Mouse (Mus musculus) kidney, embryonic 16.5 days (tissue): Measurements from ENCODE around the gene Atg4d. TPM values are rescaled to one million over a fixed set of nuclear protein-coding genes. Genes with fewer than 3 reads are reported as not detected.
"Not testable (repeated sequence)": the region's sequence is repeated elsewhere in the genome, so short reads cannot be mapped to it uniquely, and the experiment has no call there.

Experiments
- ATAC-seq: fragments of 200-750 bp; cut with Nextera tagmentation; 2 replicates; pipeline ENCODE4 v1.8.0; 2017; ENCODE audit warnings: moderate TSS enrichment; ENCODE audit not compliant: low FRiP score, low TSS enrichment
- H3K27ac ChIP-seq: fragments of 300-500 bp; sonication (generic); 2 replicates; pipeline ENCODE4 v1.5.1; 2014; ENCODE audit warnings: low read length
- H3K27me3 ChIP-seq: fragments of 300-500 bp; sonication (generic); 2 replicates; pipeline ENCODE4 v1.6.1; 2014; ENCODE audit warnings: low read length, control low read depth, mixed read lengths; ENCODE audit not compliant: insufficient read depth
- H3K36me3 ChIP-seq: fragments of 300-500 bp; sonication (generic); 2 replicates; pipeline ENCODE4 v1.6.1; 2014; ENCODE audit warnings: low read length, control low read depth, mixed read lengths; ENCODE audit not compliant: insufficient read depth
- H3K4me1 ChIP-seq: fragments of 300-500 bp; sonication (generic); 2 replicates; pipeline ENCODE4 v1.6.1; 2014; ENCODE audit warnings: low read length, control low read depth, mixed read lengths; ENCODE audit not compliant: insufficient read depth
- H3K4me2 ChIP-seq: fragments of 300-500 bp; sonication (generic); replicated peaks from 2 replicates; pipeline ENCODE4 v1.6.1; 2014; ENCODE audit warnings: low read depth, low read length
- H3K4me3 ChIP-seq: fragments of 300-500 bp; sonication (generic); 2 replicates; pipeline ENCODE4 v1.5.1; 2014; ENCODE audit warnings: mild to moderate bottlenecking, low read length
- H3K9ac ChIP-seq: fragments of 300-500 bp; sonication (generic); replicated peaks from 2 replicates; pipeline ENCODE4 v1.6.1; 2014; ENCODE audit warnings: low read length
- H3K9me3 ChIP-seq: fragments of 300-500 bp; sonication (generic); 2 replicates; pipeline ENCODE4 v1.6.1; 2016; ENCODE audit warnings: low read length, control low read depth
- WGBS: fragments of 180-500 bp; shearing (Covaris S2); extraction: QIAGEN DNeasy Blood & Tissue Kit; methylation state at CpG from one replicate; pipeline ENCODE4 v1.1.7; 2014; 5-methylcytosine and 5-hydroxymethylcytosine counted together
- polyA plus RNA-seq: library from polyadenylated mRNA; unstranded; fragments of >200 nt; fragmentation: Nextera tagmentation; extraction: Ambion mirVana; gene quantifications from 2 replicates; pipeline ENCODE4 v1.2.1, GENCODE M21; 2015

Gene Atg4d
- polyA plus RNA-seq, 1 experiment from 2014 or later = 64.1 TPM

DNA sequence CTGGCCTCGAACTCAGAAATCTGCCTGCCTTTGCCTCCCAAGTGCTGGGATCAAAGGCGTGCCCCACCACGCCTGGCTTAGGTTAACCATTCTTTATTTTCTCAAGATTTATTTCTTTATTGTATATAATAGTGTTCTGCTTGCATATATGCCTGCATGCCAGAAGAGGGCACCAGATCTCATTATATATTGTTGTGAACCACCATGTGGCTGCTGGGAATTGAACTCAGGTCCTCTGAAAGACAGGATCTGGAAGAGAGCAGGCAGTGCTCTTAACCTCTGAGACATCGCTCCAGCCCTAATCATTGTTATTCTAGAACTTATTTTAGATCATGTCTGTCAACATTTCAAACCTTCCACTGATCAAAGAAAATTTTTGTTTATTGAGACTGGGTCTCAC is 54.4 kb downstream of the Atg4d start:
- ATAC-seq = no peak
- H3K4me2 ChIP-seq = no peak overlapping the region
- no peak overlapping the region for H3K9ac ChIP-seq
- 94% methylated on average over 4 of the region's 4 CpGs for WGBS
- no peaks in the 10 kb centered on the region for H3K36me3 ChIP-seq
- H3K9me3 ChIP-seq = no peaks in the 10 kb centered on the region
- no peak overlapping the region for H3K4me3 ChIP-seq
- H3K27ac ChIP-seq = no peak overlapping the region
- peaks cover 16% of the 10 kb centered on the region for H3K4me1 ChIP-seq
- no peaks in the 10 kb centered on the region for H3K27me3 ChIP-seq

DNA sequence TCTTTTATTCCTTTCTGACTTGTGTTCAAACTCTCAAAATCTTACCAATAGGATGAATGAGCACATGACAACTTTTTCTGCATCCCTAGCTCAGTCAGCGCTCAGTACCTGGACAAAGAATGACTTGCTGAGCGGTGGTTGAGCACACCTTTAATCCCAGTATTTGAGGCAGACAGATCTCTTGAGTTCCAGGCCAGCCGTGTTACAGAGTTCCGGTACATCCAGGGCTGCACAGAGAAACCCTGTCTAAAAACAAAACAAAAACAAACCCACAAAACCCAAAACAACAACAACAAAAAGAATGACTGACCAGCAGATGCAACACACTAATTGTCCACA is 55.2 kb downstream of the Atg4d start:
- H3K9ac ChIP-seq = peak overlapping the region; percentile 49; the same call in 1 of the 2 replicates
- H3K4me1 ChIP-seq = peaks cover 16% of the 10 kb centered on the region
- H3K27me3 ChIP-seq = no peaks in the 10 kb centered on the region
- no peaks in the 10 kb centered on the region for H3K9me3 ChIP-seq
- no peak overlapping the region for H3K27ac ChIP-seq
- no peak; the same call in 1 of the 2 replicates for ATAC-seq
- H3K36me3 ChIP-seq = peaks cover 5% of the 10 kb centered on the region; the same call in 1 of the 2 replicates
- H3K4me3 ChIP-seq = peak overlapping the region; percentile 82
- peak overlapping the region; percentile 85 for H3K4me2 ChIP-seq
- WGBS = 16% methylated on average over 4 of the region's 4 CpGs

DNA sequence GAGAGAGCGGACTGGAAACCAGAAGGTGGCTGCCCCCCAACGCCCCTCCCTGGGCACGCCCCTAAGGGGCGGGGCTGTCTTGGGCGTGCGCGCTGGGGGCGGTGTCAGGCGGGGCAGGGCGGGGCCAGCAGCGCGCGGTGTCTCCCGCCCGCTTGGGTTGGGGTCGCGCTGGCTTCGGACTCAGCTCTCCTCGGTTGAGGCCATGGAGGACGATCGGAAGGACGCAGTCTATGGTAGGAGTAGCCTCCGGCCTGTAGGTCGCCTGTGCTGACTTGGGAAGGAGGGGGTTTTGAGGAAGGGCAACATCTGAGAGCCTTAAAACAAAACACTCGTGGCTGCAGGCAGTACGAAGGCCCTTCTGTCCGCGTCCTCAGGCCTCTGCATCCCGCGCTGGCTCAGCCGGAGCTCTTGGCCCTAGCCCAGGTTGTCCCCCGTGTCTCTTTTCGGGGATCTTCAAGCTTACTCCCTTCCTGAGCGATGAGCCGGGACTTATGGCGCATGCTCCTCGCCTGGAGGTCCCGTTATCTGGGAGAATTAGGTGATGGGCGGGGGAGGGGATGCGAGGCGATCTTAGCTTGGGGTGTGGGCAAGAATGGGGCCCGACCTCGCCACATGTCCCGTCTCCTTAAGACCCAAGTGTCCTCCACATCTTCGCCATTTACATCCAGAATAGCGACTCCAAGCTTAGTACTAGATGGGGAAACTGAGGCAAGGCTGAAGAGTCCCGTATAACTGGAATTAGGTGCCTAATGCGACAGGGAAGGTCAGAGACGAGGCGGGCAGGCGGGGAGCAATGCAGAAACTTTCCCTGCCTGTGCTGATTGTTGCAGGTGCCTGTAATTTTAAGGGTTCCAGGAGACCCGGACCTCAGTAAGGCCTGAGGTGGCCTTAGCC is 55.8 kb downstream of the Atg4d start, which contains the start of gene Slc44a2:
TSS of gene Slc44a2 (plus strand) at position 80 of the 894 bp plus-strand sequence.
- H3K27me3 ChIP-seq = no peaks in the 10 kb centered on the region
- peak within 1 kb of the TSS; percentile 58 for H3K27ac ChIP-seq
- peaks cover 5% of the 10 kb centered on the region; the same call in 1 of the 2 replicates for H3K36me3 ChIP-seq
- H3K4me2 ChIP-seq = peak within 1 kb of the TSS; percentile 85
- H3K4me3 ChIP-seq = peak within 1 kb of the TSS; percentile 82
- under 1% methylated on average over 52 of the region's 52 CpGs for WGBS
- H3K9ac ChIP-seq = peak within 1 kb of the TSS; percentile 82
- peak; percentile 93 for ATAC-seq
- peaks cover 16% of the 10 kb centered on the region for H3K4me1 ChIP-seq
- no peaks in the 10 kb centered on the region for H3K9me3 ChIP-seq

DNA sequence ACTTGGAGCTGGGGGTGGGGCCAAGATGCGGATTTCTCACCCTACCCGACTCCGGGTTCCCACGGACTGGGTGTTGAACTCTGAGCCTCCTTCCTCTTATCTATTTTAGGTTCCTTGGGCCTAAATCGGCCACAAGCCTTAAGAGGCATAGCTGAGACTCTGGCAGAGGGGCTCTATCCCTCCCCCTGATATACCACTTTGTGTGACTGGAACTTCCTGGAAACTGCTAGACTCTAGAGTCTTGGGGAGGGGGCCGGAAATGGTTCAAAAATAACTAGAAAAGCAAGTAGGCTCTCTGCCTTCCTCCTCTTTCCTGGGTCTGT is 56.4 kb downstream of the Atg4d start:
- Histone ChIP-seq H3K9ac (peak overlapping the region; percentile 82), H3K4me1 (peaks cover 16% of the 10 kb centered on the region), H3K4me3 (peak overlapping the region; percentile 82), H3K36me3 (peaks cover 5% of the 10 kb centered on the region; the same call in 1 of the 2 replicates), H3K9me3 (no peaks in the 10 kb centered on the region), H3K27ac (peak overlapping the region; percentile 58), H3K27me3 (no peaks in the 10 kb centered on the region), H3K4me2 (peak overlapping the region; percentile 85)
- 6% methylated on average over 6 of the region's 6 CpGs for WGBS
- ATAC-seq = peak; percentile 18; the same call in 1 of the 2 replicates

DNA sequence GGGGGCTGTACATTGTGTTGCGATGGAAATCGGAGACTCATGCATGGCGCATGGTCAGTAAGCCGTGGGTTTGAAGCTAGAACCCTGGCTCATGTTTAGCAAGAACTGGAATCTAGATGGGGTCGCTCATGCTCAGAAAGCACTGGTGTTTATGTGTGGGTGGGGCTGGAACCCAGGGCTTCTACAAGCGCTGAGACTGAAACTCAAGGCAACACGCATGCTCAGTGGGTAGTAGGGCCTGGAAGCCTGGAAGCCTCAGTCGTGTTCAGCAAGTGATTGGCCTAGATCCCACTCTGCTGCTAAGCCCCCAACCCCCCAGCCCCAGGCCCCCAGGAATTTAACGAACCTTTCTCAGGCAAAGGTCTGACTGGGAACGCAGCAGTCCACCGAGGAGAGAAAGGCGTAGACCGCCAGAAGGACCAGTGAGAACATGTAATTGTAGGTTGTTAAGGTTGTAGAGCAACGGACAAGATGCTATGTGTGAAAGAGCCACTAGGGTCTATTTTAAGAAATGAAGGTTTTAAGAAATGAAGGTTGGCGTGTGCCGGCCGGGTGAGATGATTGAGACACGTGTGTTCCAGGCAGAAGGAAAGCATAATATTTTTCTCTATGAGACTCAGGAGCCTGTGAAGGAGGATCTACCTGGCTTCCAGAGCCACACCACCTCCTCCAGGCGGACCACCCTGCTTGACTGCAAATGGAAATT is 57.3 kb downstream of the Atg4d start:
- Histone ChIP-seq H3K4me2 (peak overlapping the region; percentile 85), H3K4me3 (peak overlapping the region; percentile 82), H3K9ac (peak overlapping the region; percentile 82; the same call in 1 of the 2 replicates), H3K36me3 (peaks cover 5% of the 10 kb centered on the region; the same call in 1 of the 2 replicates), H3K27me3 (no peaks in the 10 kb centered on the region), H3K27ac (peak overlapping the region; percentile 58), H3K9me3 (no peaks in the 10 kb centered on the region), H3K4me1 (peaks cover 16% of the 10 kb centered on the region)
- ATAC-seq = no peak
- 78% methylated on average over 19 of the region's 19 CpGs for WGBS

DNA sequence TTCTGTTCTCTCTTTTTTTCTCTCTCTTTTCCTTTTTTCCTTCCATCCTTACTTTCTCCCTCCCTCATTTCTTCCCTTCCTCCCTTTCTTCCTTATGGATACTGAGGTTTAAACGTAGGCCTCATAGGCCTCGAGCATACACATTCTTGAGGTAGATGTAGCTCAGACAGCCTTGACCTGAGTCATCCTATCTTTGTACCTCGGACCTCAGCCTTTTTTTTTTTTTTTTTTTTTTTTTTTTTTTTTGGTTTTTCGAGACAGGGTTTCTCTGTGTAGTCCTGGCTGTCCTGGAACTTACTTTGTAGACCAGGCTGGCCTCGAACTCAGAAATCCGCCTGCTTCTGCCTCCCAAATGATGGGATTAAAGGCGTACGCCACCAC is 57.8 kb downstream of the Atg4d start:
- H3K9ac ChIP-seq = not testable (repeated sequence)

DNA sequence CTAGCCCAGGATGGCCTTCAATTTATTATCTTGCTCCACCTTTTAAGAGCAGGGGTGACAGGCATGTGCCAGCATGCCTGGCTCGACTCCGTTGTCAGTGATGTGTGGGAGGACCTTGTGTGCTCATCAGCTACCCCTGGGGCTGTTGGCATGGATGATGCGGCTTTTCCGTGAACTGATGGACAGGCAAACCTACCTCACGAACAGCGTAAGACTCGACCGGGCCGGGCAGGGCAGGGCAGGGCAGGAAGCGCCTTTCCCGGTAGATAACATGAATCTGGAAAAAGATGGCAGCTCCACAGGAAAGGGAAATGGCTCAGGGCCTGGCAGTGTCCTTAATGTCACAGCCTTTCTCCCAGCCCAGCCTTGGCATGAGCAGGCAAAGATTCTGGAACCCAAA is 59.2 kb downstream of the Atg4d start:
- H3K27me3 ChIP-seq = no peaks in the 10 kb centered on the region
- H3K9ac ChIP-seq = no peak overlapping the region
- H3K27ac ChIP-seq = no peak overlapping the region
- H3K36me3 ChIP-seq = peaks cover 5% of the 10 kb centered on the region; the same call in 1 of the 2 replicates
- H3K9me3 ChIP-seq = no peaks in the 10 kb centered on the region
- H3K4me1 ChIP-seq = peaks cover 16% of the 10 kb centered on the region
- H3K4me3 ChIP-seq = no peak overlapping the region
- ATAC-seq = no peak
- 84% methylated on average over 11 of the region's 11 CpGs for WGBS
- H3K4me2 ChIP-seq = no peak overlapping the region

More for the DNA sequence above, 57.8 kb downstream of the Atg4d start:
- H3K27me3 ChIP-seq, H3K27ac ChIP-seq, H3K4me3 ChIP-seq, H3K36me3 ChIP-seq, H3K9me3 ChIP-seq, ATAC-seq: not testable (repeated sequence)
- Histone ChIP-seq H3K4me1 (peaks cover 16% of the 10 kb centered on the region), H3K4me2 (0 out of 2 replicates have a peak overlapping the region, but pooled peaks have one; percentile 85)
- 87% methylated on average over 7 of the region's 8 CpGs for WGBS

Other genes with a start within 250 kb of the Atg4d start
- gene Icam1, start 249.3 kb upstream of the Atg4d start, polyA plus RNA-seq = 14.2 and 18.0 TPM in 2 replicates
- gene Icam4, start 235.9 kb upstream of the Atg4d start, polyA plus RNA-seq = 0.84 and 0.91 TPM in 2 replicates
- gene Icam5, start 233.2 kb upstream of the Atg4d start, polyA plus RNA-seq = 0.39 and 0.45 TPM in 2 replicates
- 0.59 and 0.64 TPM in 2 replicates for gene Zglp1, start 198.2 kb upstream of the Atg4d start, polyA plus RNA-seq
- gene Gm49373, start 192.2 kb upstream of the Atg4d start, polyA plus RNA-seq = 0.77 and 0.84 TPM in 2 replicates
- 56.1 and 65.7 TPM in 2 replicates for gene Fdx1l, start 191.7 kb upstream of the Atg4d start, polyA plus RNA-seq
- 2.1 and 3.7 TPM in 2 replicates for gene Gm38431, start 173.3 kb upstream of the Atg4d start, polyA plus RNA-seq
- 66.8 and 78.7 TPM in 2 replicates for gene Raver1, start 173.3 kb upstream of the Atg4d start, polyA plus RNA-seq
- 16.1 and 16.3 TPM in 2 replicates for gene Tyk2, start 134.1 kb upstream of the Atg4d start, polyA plus RNA-seq
- gene Cdc37, start 115.3 kb upstream of the Atg4d start, polyA plus RNA-seq = 359 and 386 TPM in 2 replicates
- 14.3 and 15.3 TPM in 2 replicates for gene Pde4a, start 99.6 kb upstream of the Atg4d start, polyA plus RNA-seq
- 67.4 and 68.1 TPM in 2 replicates for gene Keap1, start 25.9 kb upstream of the Atg4d start, polyA plus RNA-seq
- gene S1pr5, start 16.9 kb upstream of the Atg4d start, polyA plus RNA-seq = 0.13 and 0.14 TPM in 2 replicates
- 14.6 and 20.0 TPM in 2 replicates for gene Kri1, start 22.7 kb downstream of the Atg4d start, polyA plus RNA-seq
- 50.9 and 51.7 TPM in 2 replicates for gene Cdkn2d, start 26.1 kb downstream of the Atg4d start, polyA plus RNA-seq
- 45.2 and 48.9 TPM in 2 replicates for gene Ap1m2, start 47.0 kb downstream of the Atg4d start, polyA plus RNA-seq
- gene Slc44a2, start 55.4 kb downstream of the Atg4d start, polyA plus RNA-seq = 116 and 122 TPM in 2 replicates
- 208 and 220 TPM in 2 replicates for gene Ilf3, start 102.6 kb downstream of the Atg4d start, polyA plus RNA-seq
- 62.8 and 64.5 TPM in 2 replicates for gene Qtrt1, start 146.5 kb downstream of the Atg4d start, polyA plus RNA-seq
- 85.7 and 92.4 TPM in 2 replicates for gene Dnm2, start 159.6 kb downstream of the Atg4d start, polyA plus RNA-seq
- gene Tmed1, start 245.0 kb downstream of the Atg4d start, polyA plus RNA-seq = 147 and 151 TPM in 2 replicates